Mouse (Mus musculus): ENCODE measurements around the gene Chil4. TPM values are rescaled to one million over a fixed set of nuclear protein-coding genes. Genes with fewer than 3 reads are reported as not detected.
"Not testable (repeated sequence)": the region's sequence is repeated elsewhere in the genome, so short reads cannot be mapped to it uniquely, and the experiment has no call there.

Gene Chil4
- not detected for total RNA-seq (2018; cell fraction: chromatin; rRNA removed)
- total RNA-seq (2018; cell fraction: cytosol; rRNA removed), result not detected
- not detected for total RNA-seq (2018; cell fraction: nucleus; rRNA removed)
- not detected in 3 replicates for polyA plus RNA-seq (2018)

- H3K4me3 ChIP-seq (ENCODE audit: inconsistent target), result no peak within 1 kb of the TSS
- H3K36me3 ChIP-seq (ENCODE audit: inconsistent target), result no peaks in the 10 kb centered on the region
- H3K79me2 ChIP-seq (ENCODE audit: inconsistent target), result no peaks in the 10 kb centered on the region
- 86% methylated on average over 2 of the region's 2 CpGs for WGBS (ENCODE audit: missing documents)
- no peak within 1 kb of the TSS for H3K27ac ChIP-seq
Measured at GRCm38 (mm10) chr3:106219407-106219806, at the start of gene Chil4. Gene Chil4, minus strand, starts transcription at chr3:106219507.

GRCm38 (mm10) chr3:106265854-106266253 is 46.5 kb upstream of the Chil4 start:
- no peaks in the 10 kb centered on the region for H3K79me2 ChIP-seq (ENCODE audit: inconsistent target)
- no peaks in the 10 kb centered on the region for H3K36me3 ChIP-seq (ENCODE audit: inconsistent target)
- H3K4me3 ChIP-seq (ENCODE audit: inconsistent target), result no peak overlapping the region
- 83% methylated on average over 2 of the region's 2 CpGs for whole genome bisulfite sequencing (ENCODE audit: missing documents)
- no peak overlapping the region for H3K27ac ChIP-seq

GRCm38 (mm10) chr3:106264854-106265253 is 45.5 kb upstream of the Chil4 start:
- H3K36me3 ChIP-seq (ENCODE audit: inconsistent target), result no peaks in the 10 kb centered on the region
- H3K79me2 ChIP-seq (ENCODE audit: inconsistent target), result no peaks in the 10 kb centered on the region
- no peak overlapping the region for H3K27ac ChIP-seq
- no peak overlapping the region for H3K4me3 ChIP-seq (ENCODE audit: inconsistent target)

- 90% methylated on average over 11 of the region's 11 CpGs for WGBS (ENCODE audit: missing documents)
- not testable (repeated sequence) for H3K27ac ChIP-seq; H3K4me3 ChIP-seq (ENCODE audit: inconsistent target); H3K79me2 ChIP-seq (ENCODE audit: inconsistent target); H3K36me3 ChIP-seq (ENCODE audit: inconsistent target)
Measured at GRCm38 (mm10) chr3:106257076-106257475, 37.8 kb upstream of the Chil4 start.

- Histone ChIP-seq H3K27ac (no peak overlapping the region), H3K79me2 (ENCODE audit: inconsistent target) (no peaks in the 10 kb centered on the region), H3K36me3 (ENCODE audit: inconsistent target) (no peaks in the 10 kb centered on the region), H3K4me3 (ENCODE audit: inconsistent target) (no peak overlapping the region)
- 82% methylated on average over 6 of the region's 6 CpGs for WGBS (ENCODE audit: missing documents)
Measured at GRCm38 (mm10) chr3:106252719-106253118, 33.4 kb upstream of the Chil4 start.

- not testable (repeated sequence) for H3K27ac ChIP-seq; H3K36me3 ChIP-seq (ENCODE audit: inconsistent target); H3K79me2 ChIP-seq (ENCODE audit: inconsistent target); H3K4me3 ChIP-seq (ENCODE audit: inconsistent target)
- 85% methylated on average over 5 of the region's 5 CpGs for WGBS (ENCODE audit: missing documents)
Measured at GRCm38 (mm10) chr3:106250763-106251399, 31.6 kb upstream of the Chil4 start.

- H3K27ac ChIP-seq, result not testable (repeated sequence)
- WGBS (ENCODE audit: missing documents), result 86% methylated on average over 9 of the region's 9 CpGs
Measured at GRCm38 (mm10) chr3:106247369-106247768, 28.1 kb upstream of the Chil4 start.

GRCm38 (mm10) chr3:106240210-106240609 is 20.9 kb upstream of the Chil4 start:
- not testable (repeated sequence) for H3K27ac ChIP-seq; H3K79me2 ChIP-seq (ENCODE audit: inconsistent target); H3K36me3 ChIP-seq (ENCODE audit: inconsistent target); H3K4me3 ChIP-seq (ENCODE audit: inconsistent target)
- 80% methylated on average over 1 of the region's 1 CpGs for WGBS (ENCODE audit: missing documents)

More at GRCm38 (mm10) chr3:106247369-106247768, 28.1 kb upstream of the Chil4 start:
- not testable (repeated sequence) for H3K79me2 ChIP-seq (ENCODE audit: inconsistent target); H3K4me3 ChIP-seq (ENCODE audit: inconsistent target); H3K36me3 ChIP-seq (ENCODE audit: inconsistent target)

GRCm38 (mm10) chr3:106239196-106239791 is 20.0 kb upstream of the Chil4 start:
- no peaks in the 10 kb centered on the region for H3K79me2 ChIP-seq (ENCODE audit: inconsistent target)
- 95% methylated on average over 5 of the region's 5 CpGs for WGBS (ENCODE audit: missing documents)
- no peaks in the 10 kb centered on the region for H3K36me3 ChIP-seq (ENCODE audit: inconsistent target)
- no peak overlapping the region for H3K4me3 ChIP-seq (ENCODE audit: inconsistent target)
- H3K27ac ChIP-seq, result no peak overlapping the region

- H3K27ac ChIP-seq; H3K79me2 ChIP-seq (ENCODE audit: inconsistent target); H3K4me3 ChIP-seq (ENCODE audit: inconsistent target); H3K36me3 ChIP-seq (ENCODE audit: inconsistent target): not testable (repeated sequence)
- WGBS (ENCODE audit: missing documents), result 80% methylated on average over 3 of the region's 3 CpGs
Measured at GRCm38 (mm10) chr3:106223391-106223790, 4.1 kb upstream of the Chil4 start.

GRCm38 (mm10) chr3:106221625-106222265 is 2.4 kb upstream of the Chil4 start:
- 90% methylated on average over 1 of the region's 1 CpGs for WGBS (ENCODE audit: missing documents)
- H3K79me2 ChIP-seq (ENCODE audit: inconsistent target), result no peaks in the 10 kb centered on the region
- H3K27ac ChIP-seq, result no peak overlapping the region

GRCm38 (mm10) chr3:106218284-106218954 is 888 bp downstream of the Chil4 start:
- H3K36me3 ChIP-seq (ENCODE audit: inconsistent target); H3K27ac ChIP-seq; H3K79me2 ChIP-seq (ENCODE audit: inconsistent target); H3K4me3 ChIP-seq (ENCODE audit: inconsistent target): not testable (repeated sequence)
- 86% methylated on average over 4 of the region's 4 CpGs for WGBS (ENCODE audit: missing documents)

More at GRCm38 (mm10) chr3:106221625-106222265, 2.4 kb upstream of the Chil4 start:
- Histone ChIP-seq H3K4me3 (ENCODE audit: inconsistent target) (no peak overlapping the region), H3K36me3 (ENCODE audit: inconsistent target) (no peaks in the 10 kb centered on the region)

- not testable (repeated sequence) for H3K79me2 ChIP-seq (ENCODE audit: inconsistent target); H3K27ac ChIP-seq; H3K4me3 ChIP-seq (ENCODE audit: inconsistent target); H3K36me3 ChIP-seq (ENCODE audit: inconsistent target)
- 63% methylated on average over 1 of the region's 1 CpGs for WGBS (ENCODE audit: missing documents)
Measured at GRCm38 (mm10) chr3:106198030-106198429, 21.3 kb downstream of the Chil4 start.

GRCm38 (mm10) chr3:106197246-106197645 is 22.1 kb downstream of the Chil4 start:
- H3K4me3 ChIP-seq (ENCODE audit: inconsistent target); H3K79me2 ChIP-seq (ENCODE audit: inconsistent target); H3K27ac ChIP-seq; H3K36me3 ChIP-seq (ENCODE audit: inconsistent target): not testable (repeated sequence)
- WGBS (ENCODE audit: missing documents), result 72% methylated on average over 2 of the region's 2 CpGs

GRCm38 (mm10) chr3:106196276-106196675 is 23.0 kb downstream of the Chil4 start:
- H3K27ac ChIP-seq, result no peak overlapping the region
- no peak overlapping the region for H3K4me3 ChIP-seq (ENCODE audit: inconsistent target)
- no peaks in the 10 kb centered on the region for H3K36me3 ChIP-seq (ENCODE audit: inconsistent target)
- H3K79me2 ChIP-seq (ENCODE audit: inconsistent target), result no peaks in the 10 kb centered on the region

Data from macrophage (primary cell).